Mouse (Mus musculus) C2C12 (cell line): ENCODE measurements around the gene Cybb. TPM values are rescaled to one million over a fixed set of nuclear protein-coding genes. Genes with fewer than 3 reads are reported as not detected.

Source experiments
- H3K27me3 ChIP-seq: one replicate; pipeline ENCODE4 v1.6.1; 2011; ENCODE audit not compliant: control insufficient read depth, insufficient read depth, insufficient read length
- H3K36me3 ChIP-seq: one replicate; pipeline ENCODE4 v1.6.1; 2011; ENCODE audit not compliant: control insufficient read depth, insufficient read depth
- H3K4me3 ChIP-seq: one replicate; pipeline ENCODE4 v1.5.1; 2011; ENCODE audit warnings: mild to moderate bottlenecking, control low read depth; ENCODE audit not compliant: poor library complexity, insufficient read depth, severe bottlenecking
- H3K79me2 ChIP-seq: one replicate; pipeline ENCODE4 v1.6.1; 2011; ENCODE audit not compliant: control insufficient read depth, insufficient read depth
- H3K79me3 ChIP-seq: one replicate; pipeline ENCODE4 v1.6.1; 2011; ENCODE audit warnings: low read depth, control low read depth
- H3ac ChIP-seq: one replicate; pipeline ENCODE3; 2011; ENCODE audit warnings: low read depth; ENCODE audit not compliant: control insufficient read depth, insufficient read length
- CEBPB ChIP-seq: IDR thresholded peaks from one replicate; pipeline ENCODE4 v1.6.1; 2011; ENCODE audit warnings: low read depth, mild to moderate bottlenecking, control low read depth, moderate library complexity
- CTCF ChIP-seq: IDR thresholded peaks from one replicate; pipeline ENCODE4 v1.5.1; 2011; ENCODE audit not compliant: control insufficient read depth, insufficient read depth, insufficient read length
- FOSL1 ChIP-seq: IDR thresholded peaks from one replicate; pipeline ENCODE4 v1.8.0; 2011; ENCODE audit warnings: mild to moderate bottlenecking, low read length; ENCODE audit not compliant: poor library complexity, insufficient read depth, severe bottlenecking
- MAX ChIP-seq: IDR thresholded peaks from one replicate; pipeline ENCODE4 v1.6.1; 2011; ENCODE audit warnings: mild to moderate bottlenecking, control low read depth
- MYOD1 ChIP-seq: IDR thresholded peaks from one replicate; pipeline ENCODE4 v1.6.1; 2011; ENCODE audit warnings: low read depth; ENCODE audit not compliant: control insufficient read depth, insufficient read length
- MYOG ChIP-seq: IDR thresholded peaks from one replicate; pipeline ENCODE4 v1.6.1; 2011; ENCODE audit not compliant: control insufficient read depth, insufficient read length; ENCODE audit errors: extremely low read depth
- USF1 ChIP-seq: IDR thresholded peaks from one replicate; pipeline ENCODE4 v1.6.1; 2011; ENCODE audit warnings: low read depth, mild to moderate bottlenecking, control low read depth, moderate library complexity
- polyA plus RNA-seq: library from polyadenylated mRNA; unstranded; fragments of >200 nt; fragmentation: generic; extraction: Trizol; gene quantifications from one replicate; pipeline ENCODE4 v1.2.1, GENCODE M21; 2012; ENCODE audit warnings: missing spikeins

The Cybb gene
- polyA plus RNA-seq, 1 experiment, result not detected

DNA sequence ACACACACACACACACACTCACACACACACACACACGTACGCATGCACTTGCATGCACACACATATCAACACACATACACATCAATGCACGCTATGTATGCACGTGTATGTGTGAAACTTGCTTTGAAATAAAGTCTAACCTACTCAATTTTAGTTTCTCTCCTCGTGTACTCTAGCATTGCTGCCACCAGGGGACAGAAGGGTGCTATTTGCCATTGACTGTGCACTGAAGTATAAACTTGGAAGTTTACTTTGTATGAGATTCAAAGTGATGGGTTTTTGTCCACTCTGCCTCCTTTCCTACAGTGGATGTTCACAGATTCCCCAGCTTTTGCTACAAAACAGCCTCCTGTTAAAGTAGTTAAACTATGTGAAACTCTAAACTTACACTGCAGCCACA is 73.7 kb downstream of the Cybb start:
- no peak overlapping the region for H3ac ChIP-seq
- H3K27me3 ChIP-seq, result no peaks in the 10 kb centered on the region
- no peaks in the 10 kb centered on the region for H3K79me2 ChIP-seq
- H3K4me3 ChIP-seq, result no peak overlapping the region
- H3K79me3 ChIP-seq, result no peaks in the 10 kb centered on the region
- no peak for TF ChIP-seq USF1
- no peak for TF ChIP-seq CTCF
- TF ChIP-seq MAX, result no peak
- TF ChIP-seq MYOD1, result no peak
- no peak for TF ChIP-seq CEBPB
- no peak for TF ChIP-seq MYOG
- TF ChIP-seq FOSL1, result no peak
- H3K36me3 ChIP-seq, result no peaks in the 10 kb centered on the region

Other genes starting within 250 kb of the Cybb start
- gene Gm14862, start 230.9 kb downstream of the Cybb start, polyA plus RNA-seq, result not detected
- 0.02 TPM for gene Xk, start 215.0 kb downstream of the Cybb start, polyA plus RNA-seq
- not detected for gene H2al1m, start 204.0 kb downstream of the Cybb start, polyA plus RNA-seq
- not detected for gene H2al1k, start 137.1 kb downstream of the Cybb start, polyA plus RNA-seq
- gene H2al1o, start 84.6 kb upstream of the Cybb start, polyA plus RNA-seq, result not detected
- 25.4 TPM for gene Dynlt3, start 175.2 kb upstream of the Cybb start, polyA plus RNA-seq